In genomic region chr11:4096054-4096984, GRCm38 (mm10) we compare ENCODE assay signal across 8 mouse cellular contexts. TPM values are rescaled to one million over a fixed set of nuclear protein-coding genes. Genes with fewer than 3 reads are reported as not detected.
DNase-seq lines count a peak whose midpoint lies in the region; ATAC-seq and TF ChIP-seq lines count a peak whose summit lies in the region.

No protein-coding gene starts in this region.

- TF ChIP-seq CTCF in gastrocnemius, adult 2 months (IDR thresholded peaks at IDR 0.05), result no peak
- no peak for TF ChIP-seq CTCF in hindbrain, postnatal 0 days (IDR thresholded peaks at IDR 0.05; ENCODE audit: low read depth)
- no peak for TF ChIP-seq CTCF in left cerebral cortex, adult 2 months (IDR thresholded peaks at IDR 0.05)

- H3K27ac ChIP-seq in gastrocnemius, adult 2 months, result peak overlapping the region; percentile 94
- peak overlapping the region; percentile 92 for H3K27ac ChIP-seq in hindbrain, postnatal 0 days
- H3K27ac ChIP-seq in left cerebral cortex, adult 2 months, result peak overlapping the region; percentile 95

- ATAC-seq in common myeloid progenitor, adult 5-6 weeks (replicated peaks; ENCODE audit: low read depth, poor library complexity, severe bottlenecking), result peak; percentile 85
- ATAC-seq in hindbrain, postnatal 0 days, result peak; percentile 96
- ATAC-seq in megakaryocyte, adult 5-6 weeks (ENCODE audit: poor library complexity, severe bottlenecking), result peak; percentile 94

- intact Hi-C loops in gastrocnemius, adult 2 months (cut with DNase I), result loop anchor here (10.0 kb wide), 1 partner anchor 748 kb away; the partner anchor contains the start of gene Nf2
- intact Hi-C loops in left cerebral cortex, adult 2 months (cut with DNase I), result loop anchor here (1.0 kb wide), 1 partner anchor 22 kb away; no protein-coding TSS in a partner anchor

- 3% methylated on average over 45 of the region's 45 CpGs for WGBS in hindbrain, postnatal 0 days

- peaks cover 14% of the 10 kb centered on the region; the same call in 1 of the 2 replicates for H3K4me1 ChIP-seq in hindbrain, postnatal 0 days (ENCODE audit: insufficient read depth, low read length)

- H3K4me2 ChIP-seq in hindbrain, postnatal 0 days (ENCODE audit: low read depth, low read length), result peak overlapping the region; percentile 72

- peaks cover 4% of the 10 kb centered on the region; the same call in 1 of the 2 replicates for H3K36me3 ChIP-seq in hindbrain, postnatal 0 days (ENCODE audit: insufficient read depth, low read length)

- DNase-seq in ZHBTc4 (ENCODE audit: low read depth, low spot score), result peak; percentile 99
- DNase-seq in gastrocnemius, adult 2 months, result peak; percentile 100
- peak; percentile 100 for DNase-seq in hindbrain, postnatal 0 days (ENCODE audit: low spot score)
- DNase-seq in left cerebral cortex, adult 2 months (ENCODE audit: extremely low spot score in 1 of 2, low spot score in 2 of 2), result peak; percentile 96 to 98
- DNase-seq in right cerebral cortex, adult 2 months (ENCODE audit: low spot score in 2 of 2), result peak; percentile 98
- DNase-seq in urinary bladder, postnatal 14 days (ENCODE audit: low spot score), result peak; percentile 99

- peak overlapping the region; percentile 83 for H3K4me3 ChIP-seq in gastrocnemius, adult 2 months
- peak overlapping the region; percentile 41 for H3K4me3 ChIP-seq in hindbrain, postnatal 0 days (ENCODE audit: low read length)
- peak overlapping the region; percentile 55 for H3K4me3 ChIP-seq in left cerebral cortex, adult 2 months

- H3K27me3 ChIP-seq in hindbrain, postnatal 0 days (ENCODE audit: insufficient read depth, low read length), result no peaks in the 10 kb centered on the region

- peak overlapping the region; percentile 70 for H3K9ac ChIP-seq in hindbrain, postnatal 0 days (replicated peaks; ENCODE audit: low read length)

- H3K9me3 ChIP-seq in hindbrain, postnatal 0 days (ENCODE audit: low read length), result no peaks in the 10 kb centered on the region

RNA-seq across cellular contexts. Expression of gene Mtfp1, which starts 1.1 kb away (rescaled TPM):
- 10.7 and 16.0 TPM in 2 replicates for total RNA-seq in common myeloid progenitor, adult 5-6 weeks (2017)
- 10 to 100 TPM; 38.9 to 72.9 TPM for total RNA-seq in gastrocnemius, adult 2 months (2021)
- total RNA-seq in hindbrain, postnatal 0 days (2014; rRNA removed), result 14.8 and 20.4 TPM in 2 replicates
- 17.7 TPM in 2 replicates for polyA plus RNA-seq in hindbrain, postnatal 0 days (2015; fragmentation: Nextera tagmentation; extraction: Ambion mirVana)
- total RNA-seq in left cerebral cortex, adult 2 months (2021), result 100 to 1,000 TPM in 1 of 2 experiments, 10 to 100 TPM in 1; 91.0 to 101 TPM
- 1.1 and 2.6 TPM in 2 replicates for total RNA-seq in megakaryocyte, adult 5-6 weeks (2015)
- total RNA-seq in megakaryocyte, adult 5-6 weeks (2017), result 1.3 and 1.8 TPM in 2 replicates

RNA-seq across cellular contexts. Expression of gene Sec14l2, which starts 26.9 kb away (rescaled TPM):
- 2.1 and 3.7 TPM in 2 replicates for total RNA-seq in common myeloid progenitor, adult 5-6 weeks (2017)
- under 1 TPM; 0.22 to 0.36 TPM for total RNA-seq in gastrocnemius, adult 2 months (2021)
- total RNA-seq in hindbrain, postnatal 0 days (2014; rRNA removed), result 13.4 and 13.9 TPM in 2 replicates
- polyA plus RNA-seq in hindbrain, postnatal 0 days (2015; fragmentation: Nextera tagmentation; extraction: Ambion mirVana), result 8.1 and 9.5 TPM in 2 replicates
- 10 to 100 TPM; 37.7 to 45.2 TPM for total RNA-seq in left cerebral cortex, adult 2 months (2021)
- total RNA-seq in megakaryocyte, adult 5-6 weeks (2015), result 0.27 and 0.82 TPM in 2 replicates
- total RNA-seq in megakaryocyte, adult 5-6 weeks (2017), result 0.81 and 3.9 TPM in 2 replicates

RNA-seq across cellular contexts. Expression of gene Sec14l3, which starts 31.7 kb away (rescaled TPM):
- total RNA-seq in common myeloid progenitor, adult 5-6 weeks (2017), result not detected in 2 replicates
- not detected for total RNA-seq in gastrocnemius, adult 2 months (2021)
- total RNA-seq in hindbrain, postnatal 0 days (2014; rRNA removed), result 0.36 and 1.6 TPM in 2 replicates
- 1.7 and 1.8 TPM in 2 replicates for polyA plus RNA-seq in hindbrain, postnatal 0 days (2015; fragmentation: Nextera tagmentation; extraction: Ambion mirVana)
- 1 to 10 TPM; 1.3 to 1.4 TPM for total RNA-seq in left cerebral cortex, adult 2 months (2021)
- not detected in 2 replicates for total RNA-seq in megakaryocyte, adult 5-6 weeks (2015)
- total RNA-seq in megakaryocyte, adult 5-6 weeks (2017), result not detected in 2 replicates

RNA-seq across cellular contexts. Expression of gene Rnf215, which starts 38.7 kb away (rescaled TPM):
- 8.7 and 11.5 TPM in 2 replicates for total RNA-seq in common myeloid progenitor, adult 5-6 weeks (2017)
- 1 to 10 TPM; 4.6 to 6.3 TPM for total RNA-seq in gastrocnemius, adult 2 months (2021)
- 84.3 and 90.4 TPM in 2 replicates for total RNA-seq in hindbrain, postnatal 0 days (2014; rRNA removed)
- 49.7 and 51.0 TPM in 2 replicates for polyA plus RNA-seq in hindbrain, postnatal 0 days (2015; fragmentation: Nextera tagmentation; extraction: Ambion mirVana)
- total RNA-seq in left cerebral cortex, adult 2 months (2021), result 10 to 100 TPM; 32.1 to 32.6 TPM
- total RNA-seq in megakaryocyte, adult 5-6 weeks (2015), result 6.3 and 7.7 TPM in 2 replicates
- total RNA-seq in megakaryocyte, adult 5-6 weeks (2017), result 12.8 and 14.8 TPM in 2 replicates

Comparison
In these comparisons a context has a peak if more than half of its experiments do, and no peak if none do; other contexts are left out.
1. Peak in every context shown above with its lines: DNase-seq, ATAC-seq, H3K4me3 ChIP-seq and H3K27ac ChIP-seq.